Mouse (Mus musculus) limb, embryonic 14.5 days (tissue): ENCODE results near the gene Edn2. TPM values are rescaled to one million over a fixed set of nuclear protein-coding genes. Genes with fewer than 3 reads are reported as not detected.

ENCODE experiments used
- ATAC-seq: fragments of 200-750 bp; cut with Nextera tagmentation; 2 replicates; pipeline ENCODE4 v1.8.0; 2017; ENCODE audit warnings: low read depth, moderate number of reproducible peaks, moderate TSS enrichment; ENCODE audit not compliant: low FRiP score
- DNase-seq: peaks from one replicate; pipeline ENCODE4 v3.0.0-alpha.2; 2015; ENCODE audit warnings: low spot score
- H3K27ac ChIP-seq: fragments of 300-500 bp; sonication (generic); replicated peaks from 2 replicates; pipeline ENCODE4 v1.5.1; 2014; ENCODE audit warnings: low read depth, mild to moderate bottlenecking, low read length, moderate library complexity, mixed read lengths
- H3K27me3 ChIP-seq: fragments of 300-500 bp; sonication (generic); 2 replicates; pipeline ENCODE4 v1.6.1; 2014; ENCODE audit warnings: low read length, mixed read lengths; ENCODE audit not compliant: control insufficient read depth, insufficient read depth
- H3K36me3 ChIP-seq: fragments of 300-500 bp; sonication (generic); 2 replicates; pipeline ENCODE4 v1.6.1; 2014; ENCODE audit warnings: mild to moderate bottlenecking, low read length, moderate library complexity, mixed read lengths; ENCODE audit not compliant: control insufficient read depth, insufficient read depth
- H3K4me1 ChIP-seq: fragments of 300-500 bp; sonication (generic); 2 replicates; pipeline ENCODE4 v1.6.1; 2014; ENCODE audit warnings: antibody characterized with exemption, low read length, mixed read lengths; ENCODE audit not compliant: control insufficient read depth, insufficient read depth
- H3K4me2 ChIP-seq: fragments of 300-500 bp; sonication (generic); replicated peaks from 2 replicates; pipeline ENCODE4 v1.6.1; 2014; ENCODE audit warnings: low read depth, mild to moderate bottlenecking, low read length, moderate library complexity; ENCODE audit not compliant: severe bottlenecking
- H3K4me3 ChIP-seq: fragments of 300-500 bp; sonication (generic); replicated peaks from 2 replicates; pipeline ENCODE4 v1.5.1; 2014; ENCODE audit warnings: low read length
- H3K9ac ChIP-seq: fragments of 300-500 bp; sonication (generic); 2 replicates; pipeline ENCODE4 v1.6.1; 2014; ENCODE audit warnings: mild to moderate bottlenecking, low read depth, low read length, moderate library complexity; ENCODE audit not compliant: severe bottlenecking
- H3K9me3 ChIP-seq: fragments of 300-500 bp; sonication (generic); 2 replicates; pipeline ENCODE4 v1.6.1; 2016; ENCODE audit warnings: low read length; ENCODE audit not compliant: control insufficient read depth
- POLR2A ChIP-seq: fragments of 200-500 bp; IDR thresholded peaks from 2 replicates; pipeline ENCODE4 v1.8.0; 2012; ENCODE audit warnings: inconsistent platforms, mild to moderate bottlenecking, moderate library complexity, borderline replicate concordance; ENCODE audit not compliant: insufficient read depth, insufficient read length; ENCODE audit errors: extremely low read depth
- WGBS: fragments of 180-500 bp; shearing (Covaris S2); extraction: QIAGEN DNeasy Blood & Tissue Kit; methylation state at CpG from one replicate; pipeline ENCODE4 v1.1.7; 2014; 5-methylcytosine and 5-hydroxymethylcytosine counted together
- polyA plus RNA-seq, 2 experiments: library from polyadenylated mRNA; depleted of rRNA in 1 of 2; stranded (reverse) in 1 of 2; unstranded in 1 of 2; fragments of >200 nt; fragmentation: Nextera tagmentation in 1 of 2; extraction: Ambion mirVana in 1 of 2; gene quantifications; 2 replicates each; pipeline versions ENCODE4 v1.2.1 to v1.2.3; 2012 to 2014

Edn2 gene
- polyA plus RNA-seq, 2 experiments, result 2.7 to 2.9 TPM

DNA sequence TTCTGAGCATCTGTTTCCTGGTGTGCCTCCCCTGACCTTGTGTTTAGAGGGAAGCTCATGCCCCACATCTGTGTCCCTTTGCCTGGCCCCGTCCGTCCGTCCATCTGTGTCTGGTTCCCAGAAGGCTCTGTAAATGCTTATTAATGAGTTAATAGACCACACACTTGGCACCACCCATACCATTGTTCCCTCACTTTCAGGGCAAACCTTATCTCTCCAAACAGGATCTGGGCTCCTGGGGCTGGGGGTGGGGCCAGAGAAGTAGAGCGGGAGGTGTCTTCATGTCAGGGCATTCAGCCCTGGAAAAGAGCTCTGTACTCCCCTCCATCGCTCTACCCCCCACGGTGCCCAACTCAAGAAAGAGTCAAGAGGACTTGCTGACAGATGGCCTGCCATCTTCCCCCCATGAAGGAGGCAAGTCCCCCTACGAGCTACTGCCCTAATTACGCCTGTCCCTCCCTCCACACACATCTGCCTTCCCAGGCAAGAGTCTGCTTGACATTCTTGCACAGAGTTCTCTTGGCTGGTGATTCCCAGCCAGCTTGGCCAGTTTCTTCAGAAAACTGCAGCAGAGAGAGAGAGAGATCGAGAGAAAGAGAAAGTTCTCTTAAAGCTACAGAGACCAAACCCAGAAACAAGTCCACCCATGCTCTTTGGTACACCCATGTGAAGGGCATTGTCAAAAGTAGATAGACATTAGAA, 38.3 kb downstream of the Edn2 start:
- H3K4me1 ChIP-seq, result peaks cover 4% of the 10 kb centered on the region; the same call in 1 of the 2 replicates
- H3K4me3 ChIP-seq, result no peak overlapping the region
- 31% methylated on average over 9 of the region's 9 CpGs for WGBS
- H3K9ac ChIP-seq, result no peak overlapping the region
- DNase-seq, result no peak
- no peak overlapping the region for H3K4me2 ChIP-seq
- no peaks in the 10 kb centered on the region for H3K27me3 ChIP-seq
- no peak overlapping the region for H3K27ac ChIP-seq
- ATAC-seq, result no peak
- H3K36me3 ChIP-seq, result no peaks in the 10 kb centered on the region
- H3K9me3 ChIP-seq, result no peaks in the 10 kb centered on the region
- no peak for TF ChIP-seq POLR2A

DNA sequence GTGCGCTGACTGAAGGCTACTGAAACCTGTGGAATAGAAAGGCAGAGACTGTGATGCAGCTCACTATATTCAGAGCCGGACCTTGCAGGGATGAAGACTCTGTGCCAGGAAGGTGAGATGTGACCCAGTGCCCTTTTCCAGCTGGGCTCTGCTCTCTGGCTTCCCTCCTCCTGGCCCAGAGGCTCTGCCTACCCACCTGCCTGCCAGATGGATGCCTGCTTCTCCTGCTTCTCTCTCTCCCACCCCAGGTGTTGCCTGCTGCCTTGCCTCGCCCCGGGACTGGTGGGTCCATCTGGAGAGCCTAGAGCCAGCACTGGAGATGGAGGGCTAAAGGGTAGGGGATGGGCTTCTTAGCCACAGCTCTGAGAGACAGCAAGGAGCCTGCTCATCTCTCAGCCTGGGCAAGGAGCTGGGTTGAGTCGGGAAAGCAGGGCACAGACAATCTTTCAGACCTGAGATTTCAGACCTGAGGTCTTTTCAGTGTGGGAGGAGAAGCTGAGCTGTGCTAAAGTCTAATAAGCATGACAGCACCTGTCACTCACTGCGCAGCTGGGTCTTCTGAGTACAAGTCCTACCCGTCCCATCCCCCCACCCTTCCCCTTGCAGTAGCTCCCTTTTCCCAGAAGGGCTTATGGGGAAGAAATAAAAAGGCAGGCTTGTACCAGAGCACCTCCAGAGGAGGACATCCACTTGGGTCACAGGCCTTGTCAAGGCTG, 39.7 kb downstream of the Edn2 start:
- Histone ChIP-seq H3K4me1 (peaks cover 4% of the 10 kb centered on the region; the same call in 1 of the 2 replicates), H3K27me3 (no peaks in the 10 kb centered on the region), H3K4me2 (no peak overlapping the region), H3K27ac (no peak overlapping the region), H3K9me3 (no peaks in the 10 kb centered on the region), H3K4me3 (no peak overlapping the region), H3K9ac (no peak overlapping the region), H3K36me3 (no peaks in the 10 kb centered on the region)
- ATAC-seq (no peak), DNase-seq (no peak)
- TF ChIP-seq POLR2A, result no peak
- WGBS, result 72% methylated on average over 7 of the region's 7 CpGs

DNA sequence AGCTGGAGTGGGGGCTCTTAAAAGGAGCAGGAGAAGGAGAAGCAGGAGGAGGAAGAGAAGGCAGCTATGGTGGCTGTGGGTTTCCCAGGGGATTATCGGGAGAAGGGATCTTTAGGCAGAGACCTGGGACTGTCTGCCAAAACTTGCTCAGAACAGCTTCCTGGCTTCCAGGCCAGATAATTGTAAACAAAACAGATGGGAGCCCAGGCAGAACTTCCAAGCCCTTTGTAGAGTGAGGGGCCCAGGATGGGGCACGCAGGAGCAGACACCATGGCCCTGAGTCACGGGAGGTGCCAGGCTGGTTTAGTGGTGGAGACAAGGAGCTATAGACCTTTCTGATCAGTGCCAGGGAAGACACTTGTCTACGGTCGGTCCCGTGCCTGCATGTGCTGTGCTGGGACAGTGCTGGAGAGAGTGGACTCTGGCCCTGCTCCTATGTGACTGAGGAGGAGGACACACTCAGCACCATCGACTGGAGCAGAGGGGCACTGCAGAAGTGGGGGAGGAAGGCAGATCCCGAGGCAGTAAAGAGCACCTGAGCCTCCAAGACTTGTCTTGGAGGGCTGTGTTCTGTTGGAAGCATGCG, 43.4 kb downstream of the Edn2 start:
- no peaks in the 10 kb centered on the region for H3K27me3 ChIP-seq
- TF ChIP-seq POLR2A, result no peak
- H3K4me1 ChIP-seq, result peaks cover 4% of the 10 kb centered on the region; the same call in 1 of the 2 replicates
- DNase-seq (no peak), ATAC-seq (no peak)
- no peak overlapping the region for H3K27ac ChIP-seq
- WGBS, result 47% methylated on average over 9 of the region's 9 CpGs
- H3K4me3 ChIP-seq, result no peak overlapping the region
- H3K4me2 ChIP-seq, result no peak overlapping the region
- no peak overlapping the region; the same call in 1 of the 2 replicates for H3K9ac ChIP-seq
- no peaks in the 10 kb centered on the region for H3K9me3 ChIP-seq
- H3K36me3 ChIP-seq, result no peaks in the 10 kb centered on the region

DNA sequence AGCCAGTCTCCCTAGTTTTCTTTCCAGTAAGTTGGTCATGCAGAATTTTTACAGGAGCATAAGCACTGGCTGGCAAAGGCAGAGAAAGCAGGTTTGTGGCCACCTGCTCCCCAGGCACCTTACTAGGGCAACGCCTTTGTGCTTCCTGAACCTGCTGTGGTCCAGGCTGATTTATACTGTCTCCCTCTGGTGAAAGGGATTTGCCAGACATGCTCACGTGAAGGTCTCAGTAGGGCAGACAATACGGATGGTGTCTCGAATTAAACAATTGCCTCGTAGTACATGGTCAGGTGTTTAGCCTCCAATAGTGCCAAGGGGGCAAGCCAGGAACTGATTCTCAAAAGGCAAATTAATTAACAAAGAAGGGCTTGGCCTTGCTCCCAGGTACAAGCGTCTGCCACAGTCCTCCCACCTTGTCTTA, 45.5 kb downstream of the Edn2 start:
- WGBS, result 74% methylated on average over 6 of the region's 6 CpGs
- Histone ChIP-seq H3K4me1 (peaks cover 4% of the 10 kb centered on the region; the same call in 1 of the 2 replicates), H3K4me2 (no peak overlapping the region), H3K27me3 (no peaks in the 10 kb centered on the region), H3K27ac (no peak overlapping the region), H3K9me3 (no peaks in the 10 kb centered on the region), H3K36me3 (no peaks in the 10 kb centered on the region), H3K4me3 (no peak overlapping the region), H3K9ac (no peak overlapping the region)
- DNase-seq, result no peak
- no peak for TF ChIP-seq POLR2A
- ATAC-seq, result no peak

DNA sequence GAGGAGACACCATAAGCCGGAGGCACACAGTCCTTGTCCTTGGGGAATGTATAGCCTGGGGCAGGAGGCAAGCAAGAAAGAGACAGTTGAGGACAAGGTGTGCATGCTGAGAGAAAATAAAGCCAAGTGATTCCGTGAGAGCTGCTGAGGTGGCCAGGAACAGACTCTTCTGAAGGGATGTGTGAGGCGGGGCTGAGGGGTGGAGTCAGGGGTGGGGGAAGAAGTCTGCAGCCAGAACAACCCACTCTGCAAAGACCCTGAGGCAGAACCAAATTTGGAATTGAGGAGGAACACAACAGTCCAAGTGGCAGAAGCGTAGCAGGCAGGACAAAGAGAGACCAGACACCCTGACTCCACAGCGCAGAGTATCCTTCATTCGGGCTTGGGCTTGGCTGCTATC, 51.1 kb downstream of the Edn2 start:
- no peak overlapping the region for H3K9ac ChIP-seq
- H3K27me3 ChIP-seq, result no peaks in the 10 kb centered on the region
- no peak overlapping the region for H3K4me3 ChIP-seq
- WGBS, result 45% methylated on average over 6 of the region's 6 CpGs
- H3K4me2 ChIP-seq, result no peak overlapping the region
- H3K27ac ChIP-seq, result no peak overlapping the region
- DNase-seq (no peak), ATAC-seq (0 out of 2 replicates have a peak, but pooled peaks have one; percentile 26)
- H3K36me3 ChIP-seq, result no peaks in the 10 kb centered on the region
- no peaks in the 10 kb centered on the region for H3K4me1 ChIP-seq
- no peaks in the 10 kb centered on the region for H3K9me3 ChIP-seq
- TF ChIP-seq POLR2A, result no peak
